Mouse (Mus musculus) frontal cortex, postnatal 14 days (tissue): ENCODE measurements around the gene Wdr4.
A peak's percentile ranks its signal among the peaks of the same experiment; 100 is the strongest.
"Not testable (repeated sequence)": the region's sequence is repeated elsewhere in the genome, so short reads cannot be mapped to it uniquely, and the experiment has no call there.

Experiments
- DNase-seq, 2 experiments: peaks; one replicate each; pipeline ENCODE4 v3.0.0; 2022; ENCODE audit warnings: low spot score in 2 of 2

Wdr4 gene

GRCm38 (mm10) chr17:31535871-31536629, 16.3 kb upstream of the Wdr4 start:
- DNase-seq: peak; percentile 51 to 53

GRCm38 (mm10) chr17:31535358-31535757, 15.6 kb upstream of the Wdr4 start:
- no peak for DNase-seq

GRCm38 (mm10) chr17:31532331-31532730, 12.6 kb upstream of the Wdr4 start:
- not testable (repeated sequence) for DNase-seq

- no peak for DNase-seq
Observed at GRCm38 (mm10) chr17:31531441-31532158, 11.8 kb upstream of the Wdr4 start.

GRCm38 (mm10) chr17:31529314-31529713, 9.5 kb upstream of the Wdr4 start:
- DNase-seq: no peak

- no peak for DNase-seq
Observed at GRCm38 (mm10) chr17:31525816-31526215, 6.0 kb upstream of the Wdr4 start.

- DNase-seq: no peak
Observed at GRCm38 (mm10) chr17:31525114-31525513, 5.3 kb upstream of the Wdr4 start.

GRCm38 (mm10) chr17:31521948-31522347, 2.2 kb upstream of the Wdr4 start:
- DNase-seq: no peak

GRCm38 (mm10) chr17:31520895-31521294, 1.1 kb upstream of the Wdr4 start:
- DNase-seq: no peak

- no peak for DNase-seq
Observed at GRCm38 (mm10) chr17:31519344-31519945, 335 bp downstream of the Wdr4 start.

GRCm38 (mm10) chr17:31514696-31515095, 5.1 kb downstream of the Wdr4 start:
- DNase-seq: no peak

- DNase-seq: no peak
Observed at GRCm38 (mm10) chr17:31512593-31512992, 7.2 kb downstream of the Wdr4 start.

- DNase-seq: peak; percentile 75 to 83
Observed at GRCm38 (mm10) chr17:31511792-31512495, 7.8 kb downstream of the Wdr4 start.

GRCm38 (mm10) chr17:31510944-31511343, 8.8 kb downstream of the Wdr4 start:
- DNase-seq: no peak

- DNase-seq: no peak
Observed at GRCm38 (mm10) chr17:31506282-31506681, 13.5 kb downstream of the Wdr4 start.

GRCm38 (mm10) chr17:31505013-31505412, 14.8 kb downstream of the Wdr4 start:
- no peak for DNase-seq

- DNase-seq: no peak
Observed at GRCm38 (mm10) chr17:31503936-31504335, 15.8 kb downstream of the Wdr4 start.

GRCm38 (mm10) chr17:31503337-31503736, 16.4 kb downstream of the Wdr4 start:
- DNase-seq: no peak

GRCm38 (mm10) chr17:31502261-31502927, 17.4 kb downstream of the Wdr4 start:
- DNase-seq: no peak

- DNase-seq: no peak
Observed at GRCm38 (mm10) chr17:31500908-31501307, 18.9 kb downstream of the Wdr4 start.

GRCm38 (mm10) chr17:31500416-31500815, 19.4 kb downstream of the Wdr4 start:
- DNase-seq: no peak

GRCm38 (mm10) chr17:31499725-31500124, 20.1 kb downstream of the Wdr4 start:
- no peak for DNase-seq
